Mouse (Mus musculus): ENCODE data around the gene Ccdc66.

Gene Ccdc66

DNA sequence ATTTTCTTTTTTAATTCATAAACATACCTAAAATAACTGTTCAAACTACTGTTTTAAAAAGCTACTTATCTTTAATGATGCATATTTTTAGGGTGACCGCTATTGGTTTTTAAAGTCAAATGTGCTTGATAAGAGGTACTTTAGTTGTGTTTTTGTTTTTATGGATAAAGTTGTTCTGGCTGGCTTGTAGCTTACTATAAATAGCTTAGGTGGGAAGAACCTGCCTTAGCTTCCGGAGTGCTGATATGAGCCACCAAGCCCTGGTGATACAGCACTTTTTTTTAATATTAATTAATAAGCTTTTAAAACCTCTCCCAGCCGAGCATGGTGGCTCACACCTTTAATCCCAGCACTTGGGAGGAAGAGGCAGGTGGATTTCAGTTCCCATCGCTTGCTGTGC lies 61.3 kb downstream of the Ccdc66 start:
- TF ChIP-seq POU5F1 (IDR thresholded peaks at IDR 0.05; ENCODE audit: borderline replicate concordance, low read length) (no peak), CTCF (conservative IDR thresholded peaks at IDR 0.05; ENCODE audit: low read length) (no peak), NANOG (IDR thresholded peaks at IDR 0.05; ENCODE audit: borderline replicate concordance, low read length) (no peak)
- Histone ChIP-seq H3K4me1 (replicated peaks; ENCODE audit: low read depth, low read length) (0 out of 2 replicates have a peak, but pooled peaks cover 4% of the 10 kb centered on the region), H3K36me3 (ENCODE audit: insufficient read depth, low read length) (peaks cover 94% of the 10 kb centered on the region), H3K27me3 (ENCODE audit: insufficient read depth, low read length) (no peaks in the 10 kb centered on the region), H3K4me3 (replicated peaks; ENCODE audit: low read length) (no peak overlapping the region), H3K9me3 (ENCODE audit: low read length) (no peaks in the 10 kb centered on the region)

DNA sequence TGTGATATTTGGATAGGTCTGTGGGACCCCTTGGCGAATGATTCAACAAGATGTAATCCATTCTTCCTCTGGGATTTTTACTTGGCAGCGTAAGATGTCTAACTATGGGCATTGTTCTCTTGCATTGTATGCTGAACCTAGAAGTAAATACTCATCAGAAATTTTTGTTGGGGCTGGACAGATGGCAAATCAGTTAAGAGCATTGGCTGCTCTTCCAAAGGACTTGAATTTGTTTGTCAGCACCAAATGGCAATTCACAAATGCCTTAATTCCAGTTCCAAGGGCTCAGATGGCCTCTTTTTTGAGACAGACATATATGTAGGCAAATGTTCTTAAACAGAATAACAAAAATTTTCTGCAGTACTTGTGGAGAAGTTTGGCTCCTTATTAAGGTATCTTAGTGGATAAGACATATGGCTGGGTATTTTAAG lies 63.4 kb downstream of the Ccdc66 start:
- H3K4me3 ChIP-seq (replicated peaks; ENCODE audit: low read length): no peak overlapping the region
- peaks cover 93% of the 10 kb centered on the region for H3K36me3 ChIP-seq (ENCODE audit: insufficient read depth, low read length)
- no peak for TF ChIP-seq POU5F1 (IDR thresholded peaks at IDR 0.05; ENCODE audit: borderline replicate concordance, low read length)
- TF ChIP-seq CTCF (conservative IDR thresholded peaks at IDR 0.05; ENCODE audit: low read length): no peak
- TF ChIP-seq NANOG (IDR thresholded peaks at IDR 0.05; ENCODE audit: borderline replicate concordance, low read length): no peak
- H3K9me3 ChIP-seq (ENCODE audit: low read length): no peaks in the 10 kb centered on the region
- 0 out of 2 replicates have a peak, but pooled peaks cover 4% of the 10 kb centered on the region for H3K4me1 ChIP-seq (replicated peaks; ENCODE audit: low read depth, low read length)
- no peaks in the 10 kb centered on the region for H3K27me3 ChIP-seq (ENCODE audit: insufficient read depth, low read length)

- no peaks in the 10 kb centered on the region for H3K9me3 ChIP-seq (ENCODE audit: low read length)
- peaks cover 23% of the 10 kb centered on the region for H3K4me1 ChIP-seq (replicated peaks; ENCODE audit: low read depth, low read length)
- H3K4me3 ChIP-seq (replicated peaks; ENCODE audit: low read length): no peak overlapping the region
- H3K27me3 ChIP-seq (ENCODE audit: insufficient read depth, low read length): no peaks in the 10 kb centered on the region
- H3K36me3 ChIP-seq (ENCODE audit: insufficient read depth, low read length): peaks cover 88% of the 10 kb centered on the region
- TF ChIP-seq POU5F1 (IDR thresholded peaks at IDR 0.05; ENCODE audit: borderline replicate concordance, low read length) (no peak), NANOG (IDR thresholded peaks at IDR 0.05; ENCODE audit: borderline replicate concordance, low read length) (no peak), CTCF (conservative IDR thresholded peaks at IDR 0.05; ENCODE audit: low read length) (peak; percentile 68)
Measured at GRCm38 (mm10) chr14:27440921-27441320, 67.3 kb downstream of the Ccdc66 start.

- Histone ChIP-seq H3K36me3 (ENCODE audit: insufficient read depth, low read length) (peaks cover 86% of the 10 kb centered on the region), H3K4me1 (replicated peaks; ENCODE audit: low read depth, low read length) (peaks cover 51% of the 10 kb centered on the region), H3K9me3 (ENCODE audit: low read length) (no peaks in the 10 kb centered on the region), H3K27me3 (ENCODE audit: insufficient read depth, low read length) (no peaks in the 10 kb centered on the region), H3K4me3 (replicated peaks; ENCODE audit: low read length) (0 out of 2 replicates have a peak overlapping the region, but pooled peaks have one; percentile 17)
- TF ChIP-seq POU5F1 (IDR thresholded peaks at IDR 0.05; ENCODE audit: borderline replicate concordance, low read length) (no peak), NANOG (IDR thresholded peaks at IDR 0.05; ENCODE audit: borderline replicate concordance, low read length) (no peak), CTCF (conservative IDR thresholded peaks at IDR 0.05; ENCODE audit: low read length) (no peak)
Measured at GRCm38 (mm10) chr14:27436826-27437225, 71.4 kb downstream of the Ccdc66 start.

- Histone ChIP-seq H3K36me3 (ENCODE audit: insufficient read depth, low read length) (peaks cover 88% of the 10 kb centered on the region), H3K4me3 (replicated peaks; ENCODE audit: low read length) (no peak overlapping the region), H3K4me1 (replicated peaks; ENCODE audit: low read depth, low read length) (peaks cover 58% of the 10 kb centered on the region), H3K27me3 (ENCODE audit: insufficient read depth, low read length) (no peaks in the 10 kb centered on the region), H3K9me3 (ENCODE audit: low read length) (no peaks in the 10 kb centered on the region)
- no peak for TF ChIP-seq NANOG (IDR thresholded peaks at IDR 0.05; ENCODE audit: borderline replicate concordance, low read length)
- no peak for TF ChIP-seq POU5F1 (IDR thresholded peaks at IDR 0.05; ENCODE audit: borderline replicate concordance, low read length)
- TF ChIP-seq CTCF (conservative IDR thresholded peaks at IDR 0.05; ENCODE audit: low read length): no peak
Measured at GRCm38 (mm10) chr14:27436116-27436515, 72.1 kb downstream of the Ccdc66 start.

DNA sequence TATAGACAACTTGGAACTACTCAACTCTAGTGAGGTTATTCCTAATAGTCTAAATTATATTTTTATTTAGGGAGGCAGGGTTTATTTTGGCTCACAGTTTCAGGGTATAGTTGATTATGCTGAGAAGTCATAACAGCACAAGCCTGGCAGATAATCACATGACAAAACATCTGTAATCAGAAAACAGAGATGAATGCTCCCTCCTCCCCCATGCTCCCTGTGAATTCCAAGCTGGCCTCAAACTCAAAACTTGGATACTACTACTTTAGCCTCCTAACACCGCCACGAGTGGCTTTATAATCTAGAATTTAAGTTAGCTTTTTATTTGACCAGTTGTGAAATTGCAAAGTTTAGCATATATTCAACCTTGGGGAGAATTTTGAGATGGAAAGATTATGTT lies 76.2 kb downstream of the Ccdc66 start:
- TF ChIP-seq POU5F1 (IDR thresholded peaks at IDR 0.05; ENCODE audit: borderline replicate concordance, low read length) (no peak), NANOG (IDR thresholded peaks at IDR 0.05; ENCODE audit: borderline replicate concordance, low read length) (no peak), CTCF (conservative IDR thresholded peaks at IDR 0.05; ENCODE audit: low read length) (no peak)
- Histone ChIP-seq H3K36me3 (ENCODE audit: insufficient read depth, low read length) (peaks cover 74% of the 10 kb centered on the region), H3K9me3 (ENCODE audit: low read length) (no peaks in the 10 kb centered on the region), H3K4me3 (replicated peaks; ENCODE audit: low read length) (peak overlapping the region; percentile 94), H3K4me1 (replicated peaks; ENCODE audit: low read depth, low read length) (peaks cover 64% of the 10 kb centered on the region), H3K27me3 (ENCODE audit: insufficient read depth, low read length) (no peaks in the 10 kb centered on the region)
